Mouse (Mus musculus): ENCODE results near the gene Atmin.

The Atmin gene

DNA sequence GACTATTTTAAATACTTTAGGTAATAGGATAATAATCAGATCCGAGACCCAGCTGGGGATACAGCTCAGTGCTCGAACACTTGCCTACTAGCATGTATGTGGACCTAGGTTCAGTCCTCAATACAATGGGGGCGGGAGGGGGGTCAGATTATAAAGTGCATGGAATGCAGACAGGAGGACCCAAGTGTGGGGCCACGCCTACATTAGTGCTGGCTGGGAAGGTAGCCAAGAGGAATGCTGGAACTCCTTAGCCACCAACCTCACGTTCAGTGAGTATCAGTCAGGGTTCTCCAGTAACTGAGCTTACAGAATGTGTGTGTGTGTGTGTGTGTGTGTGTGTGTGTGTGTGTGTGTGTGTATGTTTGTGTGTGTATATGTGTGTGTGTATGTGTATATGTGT is 8.2 kb downstream of the Atmin start:
- DNase-seq (ENCODE audit: low spot score) = no peak

DNA sequence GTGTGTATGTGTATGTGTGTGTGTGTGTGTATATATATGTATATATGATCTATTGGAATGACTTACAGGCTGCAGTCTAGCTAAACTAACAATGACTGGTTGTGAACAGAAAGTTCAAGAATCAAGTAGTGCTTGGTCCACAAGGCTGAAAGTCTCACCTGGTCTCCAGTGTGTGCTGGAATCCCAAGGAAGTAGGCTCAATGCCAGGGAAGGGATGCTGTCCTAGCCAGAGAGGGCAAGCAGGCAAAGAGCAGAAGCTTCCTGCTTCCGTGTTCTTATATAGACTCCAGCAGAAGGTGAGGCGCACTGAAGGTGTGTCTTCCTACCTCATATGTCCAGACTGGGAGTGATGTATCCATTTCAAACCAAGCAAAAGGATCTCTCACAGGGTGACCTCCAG is 8.6 kb downstream of the Atmin start:
- DNase-seq (ENCODE audit: low spot score) = no peak

DNA sequence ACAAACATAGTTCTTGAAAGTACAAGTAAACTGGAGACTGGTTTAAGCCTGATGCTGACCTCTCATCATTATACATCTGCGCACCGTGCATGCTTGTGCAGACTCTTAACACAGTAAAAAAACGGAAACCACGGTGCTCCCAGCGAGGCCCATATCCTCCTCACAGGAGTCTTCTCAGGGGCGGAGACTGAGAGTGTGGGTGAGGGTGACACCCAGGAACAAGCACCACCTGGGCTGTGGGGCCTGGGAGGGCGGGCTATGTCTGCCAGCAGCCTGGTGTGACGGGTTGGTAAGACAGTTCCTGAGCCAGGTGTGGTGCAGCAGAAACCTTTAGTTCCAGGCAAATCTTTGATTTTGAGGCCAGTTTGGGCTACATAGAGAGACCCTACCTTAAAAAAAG is 9.2 kb downstream of the Atmin start:
- DNase-seq (ENCODE audit: low spot score) = no peak

DNA sequence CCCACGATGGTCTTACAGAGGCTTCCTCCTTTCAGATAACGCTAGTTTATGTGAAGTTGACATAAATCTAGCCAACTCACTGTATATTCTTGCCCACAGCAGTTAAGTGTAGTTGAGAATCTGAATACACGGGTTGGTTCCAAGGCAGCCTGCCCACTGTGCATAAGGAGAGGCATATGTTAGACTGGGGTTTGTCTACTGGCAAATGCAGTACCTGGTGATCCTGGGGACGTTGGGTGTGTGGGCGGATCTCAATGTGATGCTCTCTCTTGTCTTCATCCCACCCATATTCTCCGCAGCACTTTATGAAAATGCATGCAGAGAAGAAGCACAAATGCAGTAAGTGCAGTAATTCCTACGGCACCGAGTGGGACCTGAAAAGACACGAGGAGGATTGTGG is 11.2 kb downstream of the Atmin start:
- no peak for DNase-seq (ENCODE audit: low spot score)

DNA sequence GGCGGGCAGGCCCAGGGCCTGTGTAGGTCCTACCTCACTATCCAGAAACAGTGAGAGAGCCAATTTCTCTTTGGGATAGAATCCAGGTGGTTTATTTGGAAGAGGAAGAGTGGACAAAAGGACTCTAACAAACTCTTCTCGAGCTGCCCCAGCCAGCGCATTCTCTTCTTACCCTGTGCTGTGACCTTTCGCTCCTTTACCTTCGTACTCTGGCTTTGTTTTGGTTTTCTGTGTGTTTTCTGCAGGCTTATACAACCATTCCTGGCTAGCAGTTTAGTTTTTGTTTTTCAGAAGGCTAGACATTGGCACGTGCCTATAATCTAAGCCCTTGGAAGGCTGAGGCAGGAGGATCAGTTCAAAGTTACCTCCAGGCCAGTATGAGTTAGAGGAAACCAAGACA is 26.3 kb downstream of the Atmin start:
- no peak for DNase-seq (ENCODE audit: low spot score)

DNA sequence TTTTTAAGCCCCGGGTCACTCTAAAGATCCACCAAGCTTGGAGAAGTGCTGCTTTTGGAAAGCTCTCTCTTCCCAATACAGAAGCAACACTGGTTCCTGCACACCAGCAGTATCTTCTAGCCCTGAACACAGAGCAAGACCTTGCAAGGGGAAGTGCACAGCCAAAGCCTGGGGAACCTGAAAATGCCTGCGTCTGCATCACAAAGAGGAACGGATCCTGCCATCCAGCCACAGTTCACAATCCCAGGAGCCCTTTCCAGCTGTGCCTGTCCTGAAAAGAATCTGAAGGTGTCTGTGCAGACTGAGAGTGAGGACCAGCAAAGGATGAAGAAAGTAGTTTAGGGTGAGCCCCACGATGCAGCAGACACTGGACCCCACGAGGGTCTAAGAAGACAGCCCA is 31.9 kb downstream of the Atmin start:
- DNase-seq (ENCODE audit: low spot score) = no peak

DNA sequence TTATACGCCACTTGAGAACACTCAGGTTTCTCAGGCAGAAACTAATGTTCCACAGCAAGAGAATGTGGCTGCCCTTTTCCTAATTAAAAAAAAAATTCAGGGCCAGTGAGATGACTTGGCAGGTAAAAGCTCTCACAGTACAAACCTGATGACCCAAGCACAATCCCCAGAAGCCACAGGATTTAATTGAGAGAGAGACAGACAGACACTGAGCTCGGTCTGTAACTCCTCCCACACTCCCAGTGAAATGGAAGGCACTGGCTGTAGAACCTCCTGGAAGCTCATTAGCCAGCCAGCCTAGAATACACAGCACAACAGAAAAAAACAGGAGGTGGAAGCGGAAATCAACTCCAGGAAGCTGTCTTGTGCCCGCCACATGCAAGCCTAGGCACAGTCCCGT is 32.4 kb downstream of the Atmin start:
- no peak for DNase-seq (ENCODE audit: low spot score)

DNA sequence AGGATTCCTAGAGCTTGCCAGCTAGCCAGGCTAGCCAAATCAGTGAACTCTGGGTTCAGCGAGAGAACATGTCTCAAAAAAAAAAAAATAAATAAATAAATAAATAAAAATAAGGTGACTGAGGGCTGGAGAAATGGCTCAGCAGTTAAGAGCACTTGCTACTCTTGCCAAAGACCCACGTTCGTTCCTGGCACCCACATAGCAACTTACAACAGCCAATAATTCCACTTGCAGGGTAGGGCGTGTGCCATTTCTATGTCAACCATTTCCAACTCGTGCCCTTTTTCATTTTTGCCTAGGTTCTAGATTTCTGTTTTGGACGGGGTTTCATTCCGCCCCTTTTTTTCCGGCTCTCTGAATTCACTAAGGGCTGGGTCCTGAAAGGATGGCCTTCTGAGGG is 34.9 kb downstream of the Atmin start:
- DNase-seq (ENCODE audit: low spot score) = no peak

DNA sequence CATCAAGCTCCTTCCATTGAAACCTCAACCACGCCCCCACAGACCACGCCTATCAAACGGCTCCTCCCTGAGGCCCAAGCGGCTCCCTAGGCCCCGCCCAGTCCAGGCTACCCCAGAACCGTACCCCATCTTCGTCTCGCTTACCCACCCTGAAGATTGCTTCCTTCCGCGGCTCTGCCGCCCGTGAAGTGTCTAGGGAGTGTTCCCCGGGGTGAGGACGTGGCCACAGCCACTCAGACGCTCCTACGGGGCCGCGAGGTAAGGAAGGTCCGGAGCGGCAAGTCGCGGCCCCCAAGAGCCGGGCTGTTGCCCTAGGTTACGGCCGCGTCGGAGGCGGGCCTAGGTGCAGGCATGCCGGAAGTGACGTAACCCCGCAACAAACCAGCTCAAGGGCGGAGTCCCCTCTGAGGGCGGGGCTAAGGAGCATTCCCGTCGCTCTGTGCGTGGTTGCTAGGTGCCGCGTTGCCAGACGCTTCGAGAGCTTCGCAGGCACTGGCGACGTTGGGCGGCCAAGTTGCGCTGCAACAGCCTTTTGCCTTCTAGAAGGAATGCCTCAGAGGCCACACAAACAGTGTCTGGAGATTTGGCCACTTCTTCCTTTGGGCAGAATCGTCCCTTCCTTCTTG is 35.6 kb downstream of the Atmin start, which contains the start of gene 1700030J22Rik:
1700030J22Rik (minus strand) TSS at position 329 of the 626 bp plus-strand sequence.
- peak; percentile 98 for DNase-seq (ENCODE audit: low spot score)

DNA sequence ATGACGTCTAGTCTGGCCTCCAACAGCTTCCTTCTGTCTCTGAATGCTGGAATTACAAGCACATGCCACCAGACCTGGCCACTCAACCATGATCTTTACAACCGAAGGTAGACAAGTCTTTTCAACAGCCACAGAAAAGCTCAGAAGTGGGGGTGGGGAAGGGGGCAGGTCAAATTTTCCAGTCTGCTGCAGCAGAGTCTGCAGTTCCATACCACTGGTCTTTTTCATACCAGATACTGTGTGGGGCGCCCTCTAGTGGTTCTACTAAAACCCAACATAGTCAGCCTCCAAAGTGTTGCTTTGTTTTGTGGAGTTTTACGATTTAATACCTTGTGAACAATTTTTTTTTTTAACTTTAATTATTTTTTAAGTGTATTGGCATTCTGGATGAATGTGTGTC is 36.9 kb downstream of the Atmin start:
- peak; percentile 50 for DNase-seq (ENCODE audit: low spot score)

DNA sequence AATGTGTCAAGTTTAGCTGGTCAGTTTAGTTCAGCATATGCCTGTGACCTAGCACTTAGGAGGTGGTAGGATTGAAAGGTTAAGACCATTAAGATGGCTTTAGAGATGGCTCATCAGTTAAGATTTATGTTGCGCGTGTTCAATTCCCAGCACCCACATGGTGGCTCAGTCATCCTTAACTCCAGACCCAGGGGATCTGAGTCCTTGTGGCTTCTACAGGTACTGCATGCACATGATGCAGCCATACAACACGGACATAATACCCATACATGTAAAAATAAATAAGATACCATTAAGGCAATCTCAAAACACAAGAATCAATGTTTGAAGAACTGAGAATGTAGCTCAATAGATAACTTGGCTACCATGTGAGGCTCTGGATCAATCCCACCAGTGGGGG is 46.6 kb downstream of the Atmin start:
- no peak for DNase-seq (ENCODE audit: low spot score)

DNA sequence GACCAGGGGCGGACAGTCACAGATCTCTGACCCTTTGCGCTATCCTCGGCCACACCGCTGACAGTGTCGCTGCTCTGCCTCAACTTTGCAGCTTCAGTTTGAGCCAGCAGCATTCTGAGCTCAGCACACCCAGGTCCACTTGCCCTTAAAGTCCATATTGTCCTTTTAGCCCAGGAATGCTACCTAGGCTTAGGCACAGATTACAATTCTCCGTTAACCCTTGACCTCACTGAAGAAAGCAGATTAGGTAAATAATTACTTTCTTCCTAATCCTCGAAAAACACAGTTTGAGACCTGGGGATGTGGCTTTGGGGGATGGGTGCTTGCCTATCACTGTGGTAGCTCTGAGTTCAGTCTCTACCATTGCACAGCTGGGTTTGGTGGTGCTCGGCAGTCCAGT is 48.0 kb downstream of the Atmin start:
- DNase-seq (ENCODE audit: low spot score) = no peak

DNA sequence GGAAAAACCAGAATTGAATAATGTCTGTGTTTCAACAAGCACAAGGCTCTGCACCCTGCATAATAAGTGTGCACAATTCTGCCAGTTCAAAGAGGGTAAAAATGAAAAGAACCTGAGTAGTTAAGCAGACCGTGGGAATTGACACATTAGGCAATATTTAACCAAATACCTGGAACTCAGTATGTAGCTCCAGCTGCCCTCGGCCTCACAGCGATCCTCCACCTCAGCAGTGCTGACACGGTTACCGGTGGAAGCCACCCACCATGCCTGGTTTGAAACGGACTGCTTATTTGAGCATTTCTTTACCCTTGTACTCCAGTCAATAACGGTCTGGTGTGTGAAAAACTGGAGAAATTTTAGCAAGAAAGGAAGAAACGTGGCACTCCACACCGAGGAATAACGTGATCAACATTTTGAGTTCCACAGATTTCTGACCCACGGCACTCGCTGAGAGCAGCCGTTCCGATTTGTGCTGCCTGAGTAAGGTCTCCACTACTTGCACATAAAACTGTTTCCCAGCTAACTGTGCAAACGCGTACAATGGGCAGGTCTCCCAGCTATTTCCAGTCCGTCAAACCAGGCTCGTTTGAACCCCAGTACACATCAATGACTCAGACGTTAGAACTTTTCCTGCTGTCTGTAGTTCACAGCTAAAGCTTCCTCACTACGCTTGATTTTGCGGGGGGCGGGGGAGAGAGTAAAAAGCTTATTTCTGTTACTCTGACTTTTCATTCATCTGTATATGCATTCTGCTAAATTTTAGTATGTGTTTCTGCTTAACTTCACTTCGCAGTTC is 49.2 kb downstream of the Atmin start:
- no peak for DNase-seq (ENCODE audit: low spot score)

DNA sequence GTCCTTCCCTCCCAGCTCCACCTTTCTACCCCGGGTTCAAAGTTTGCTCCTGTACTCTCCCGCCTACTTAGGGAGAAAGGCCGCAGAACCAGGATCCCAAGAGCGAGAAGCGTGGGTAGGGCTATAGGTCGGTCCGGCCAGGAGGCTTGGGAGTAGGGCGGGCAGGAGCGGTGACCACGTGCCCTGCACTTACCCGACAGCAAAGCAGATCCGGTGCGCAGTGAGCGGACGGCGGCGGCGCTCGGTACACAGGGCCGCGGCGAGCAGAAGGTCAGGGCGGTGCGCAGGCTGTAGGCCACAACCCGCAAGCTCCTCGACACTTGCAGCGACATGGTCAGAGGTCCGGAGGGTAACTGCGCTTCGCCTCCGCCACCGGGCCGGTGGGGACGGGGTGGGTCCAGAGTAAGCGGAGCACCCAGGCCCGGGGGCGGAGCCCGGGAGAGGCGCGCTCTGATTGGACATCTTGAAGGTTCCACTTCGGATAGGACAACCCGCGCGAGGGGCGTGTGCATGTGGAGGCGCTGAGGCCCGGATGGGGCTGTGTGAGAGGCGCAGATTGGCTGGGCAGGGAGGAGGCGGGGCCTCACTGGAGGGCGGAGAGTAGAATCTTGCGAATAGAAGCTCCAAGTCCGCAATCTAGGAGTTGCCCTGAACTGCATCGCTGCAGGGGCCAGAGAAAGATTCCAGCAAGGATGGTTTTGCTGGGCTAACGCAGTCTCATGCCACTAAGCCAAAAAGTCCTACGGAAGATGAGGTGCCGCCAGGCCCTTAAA is 50.1 kb downstream of the Atmin start, which contains the start of gene Gcsh:
Gcsh (minus strand) TSS at position 443 of the 773 bp plus-strand sequence.
- DNase-seq (ENCODE audit: low spot score) = peak; percentile 93

DNA sequence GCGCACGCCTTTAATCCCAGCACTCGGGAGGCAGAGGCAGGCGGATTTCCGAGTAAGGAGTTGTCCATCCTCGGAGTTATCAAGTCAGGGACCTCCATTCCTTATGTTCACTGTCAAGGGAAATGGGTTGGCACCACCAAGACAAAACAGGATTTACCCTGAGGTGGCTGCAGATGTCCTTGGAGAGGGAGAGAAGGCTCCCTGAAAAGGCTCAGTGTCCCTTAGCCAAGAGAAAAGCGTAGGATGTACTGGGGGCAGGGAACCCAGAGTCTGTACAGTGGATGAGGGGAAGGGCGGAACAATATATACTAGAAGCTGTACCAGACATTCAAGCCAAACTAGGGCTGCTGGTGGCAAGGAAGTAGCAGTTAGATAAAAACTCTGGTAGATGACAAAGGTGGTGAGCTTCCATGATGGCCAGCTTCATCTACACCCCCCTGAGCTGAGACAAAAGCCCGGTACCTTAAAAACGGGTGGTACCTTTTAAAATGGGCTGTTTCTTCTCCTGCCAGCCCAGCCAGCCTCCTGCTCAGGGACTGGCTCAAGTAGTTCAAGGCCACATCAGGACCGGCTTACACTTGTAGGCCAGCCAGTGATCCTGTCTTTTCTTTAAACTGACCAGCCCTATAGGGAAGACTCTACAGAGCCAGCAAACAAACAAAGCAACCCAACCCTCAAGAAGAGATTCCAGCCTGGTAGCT is 51.0 kb downstream of the Atmin start:
- DNase-seq (ENCODE audit: low spot score) = no peak

Data from spleen, adult 12 weeks (tissue).